Mouse (Mus musculus) cerebellum, postnatal 14 days (tissue): ENCODE results near the gene Igdcc3.

Experiments used
- DNase-seq, 2 experiments: peaks; one replicate each; pipeline ENCODE4 v3.0.0; 2021; ENCODE audit warnings: mixed read lengths in 2 of 2

The Igdcc3 gene

DNA sequence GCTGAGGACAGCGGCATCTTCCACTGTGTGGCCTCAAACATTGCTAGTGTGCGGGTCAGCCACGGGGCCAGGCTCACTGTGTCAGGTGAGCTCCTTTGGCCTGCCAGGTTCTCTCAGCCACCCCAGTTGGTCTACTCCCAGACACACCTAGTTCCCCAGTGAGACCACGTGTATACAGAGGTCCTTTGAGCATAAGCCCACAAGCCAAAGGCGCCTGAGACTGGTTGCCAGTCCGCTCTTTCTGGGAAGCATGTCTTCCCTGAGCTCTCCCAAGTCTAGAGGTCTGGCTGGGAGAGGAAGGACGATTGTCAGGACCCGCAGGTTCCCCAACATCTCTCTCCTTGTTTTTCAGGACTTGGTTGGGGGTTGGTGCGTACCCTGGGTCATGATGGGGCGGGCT, 36.9 kb downstream of the Igdcc3 start:
- no peak for DNase-seq

DNA sequence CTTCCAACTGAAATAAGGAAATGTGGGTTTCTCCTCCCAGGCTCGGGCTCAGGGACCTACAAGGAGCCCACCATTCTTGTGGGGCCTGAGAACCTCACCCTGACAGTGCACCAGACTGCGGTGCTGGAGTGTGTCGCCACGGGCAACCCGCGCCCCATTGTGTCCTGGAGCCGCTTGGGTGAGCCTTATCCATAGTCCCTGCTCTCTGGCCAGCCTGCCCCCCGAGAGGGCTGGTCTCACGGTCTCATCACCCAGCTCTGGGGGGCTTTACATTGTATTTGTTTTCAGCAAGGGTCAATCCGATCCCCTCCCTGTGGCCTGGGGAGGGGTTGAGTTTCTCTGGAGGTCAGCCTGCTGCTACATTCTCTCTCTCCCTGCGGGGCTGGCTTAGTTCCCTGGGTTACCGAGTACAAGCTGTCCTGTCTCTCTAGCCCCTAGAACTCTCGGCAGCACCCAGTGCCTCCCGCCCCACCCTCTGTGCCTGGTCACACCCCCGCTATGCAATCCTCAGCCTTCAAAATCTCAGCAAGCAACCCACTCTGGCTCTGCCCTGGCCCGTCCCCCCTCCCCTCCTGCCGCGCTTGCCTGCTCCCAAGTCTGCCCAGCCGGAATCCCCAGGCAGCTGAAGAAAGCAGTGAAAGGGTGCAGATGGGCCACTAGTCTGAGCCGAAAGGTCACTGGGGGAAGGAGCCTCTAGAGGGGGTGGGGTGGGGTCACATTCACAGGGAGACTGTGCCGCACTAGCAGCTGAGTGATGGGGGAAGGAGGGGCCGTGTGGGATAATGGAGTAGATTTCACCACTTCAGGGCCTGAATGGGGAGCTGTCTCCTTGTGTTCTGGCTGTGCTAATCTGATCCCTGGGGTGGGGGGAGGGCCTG, 37.6 kb downstream of the Igdcc3 start:
- peak; percentile 41 to 55 for DNase-seq

DNA sequence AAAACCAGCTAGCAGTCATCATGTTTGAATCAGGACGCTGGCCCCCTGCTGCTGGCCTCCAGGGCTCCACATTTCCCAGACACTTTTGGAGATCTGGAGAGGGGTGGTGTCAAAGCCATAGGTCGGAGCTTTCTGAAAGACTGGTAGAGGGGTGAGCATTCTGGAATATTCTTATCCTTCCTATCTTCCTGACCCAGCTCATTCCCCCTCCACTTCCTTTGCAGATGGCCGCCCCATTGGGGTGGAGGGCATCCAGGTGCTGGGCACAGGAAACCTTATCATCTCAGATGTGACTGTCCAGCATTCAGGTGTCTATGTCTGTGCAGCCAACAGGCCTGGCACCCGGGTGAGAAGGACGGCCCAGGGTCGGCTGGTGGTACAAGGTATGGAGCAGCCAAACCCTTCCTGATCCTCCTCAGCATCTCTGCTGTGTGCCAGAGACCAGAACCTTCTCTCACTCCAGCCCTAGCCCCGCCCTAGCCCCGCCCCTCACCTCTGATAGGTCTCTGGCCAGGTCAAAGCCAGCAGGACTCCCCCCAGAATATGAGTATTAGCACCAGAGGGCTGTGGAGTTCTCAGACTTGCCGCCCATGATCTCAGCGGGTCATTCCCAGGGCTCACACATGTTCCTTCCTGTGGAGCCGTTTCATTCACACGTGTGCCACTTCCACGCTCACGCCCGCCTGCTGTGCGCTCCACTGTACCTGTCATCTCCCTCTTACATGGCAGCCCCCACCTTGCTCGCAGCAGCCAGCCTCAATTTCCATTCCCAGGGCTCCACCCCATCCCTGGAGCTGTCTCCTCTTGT, 39.0 kb downstream of the Igdcc3 start:
- no peak for DNase-seq

DNA sequence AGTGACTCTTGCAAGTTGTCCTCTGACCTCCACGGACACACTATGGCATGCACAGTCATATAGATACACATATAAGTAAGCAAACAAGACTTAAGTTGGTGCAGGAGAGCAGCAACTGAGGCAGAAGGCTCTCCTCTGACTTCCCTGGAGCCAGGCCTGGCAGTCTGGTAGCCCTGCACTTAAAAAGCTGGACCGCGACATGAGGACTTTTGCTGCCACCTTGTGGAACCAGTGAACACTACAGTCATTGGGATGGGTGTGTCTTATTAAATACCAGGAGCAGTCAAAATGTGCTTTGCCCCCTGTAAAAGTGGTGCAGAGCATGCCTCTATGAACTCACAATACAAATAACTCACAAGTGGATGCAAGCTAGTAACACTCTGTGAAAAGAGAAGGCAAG, 47.6 kb downstream of the Igdcc3 start:
- peak; percentile 91 to 92 for DNase-seq

DNA sequence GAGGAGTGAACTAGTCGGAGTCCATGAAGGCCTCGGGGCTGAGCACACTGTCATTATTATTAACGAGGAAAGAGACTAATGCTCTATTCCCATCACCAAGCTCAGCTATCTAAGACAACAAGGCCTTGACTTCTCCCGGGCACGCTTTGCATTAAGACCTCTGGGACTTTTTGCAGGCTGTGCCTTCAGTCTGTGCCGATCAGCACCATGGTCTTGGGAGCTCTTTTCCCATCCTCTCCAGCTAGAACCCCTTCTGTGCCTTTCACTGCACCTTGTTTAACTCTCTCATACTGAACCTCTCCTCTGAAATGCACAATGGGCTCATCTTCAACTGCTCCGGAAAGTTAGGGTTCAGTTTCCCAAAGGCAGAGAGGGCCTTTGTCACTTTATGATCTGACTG, 49.3 kb downstream of the Igdcc3 start:
- DNase-seq: no peak

DNA sequence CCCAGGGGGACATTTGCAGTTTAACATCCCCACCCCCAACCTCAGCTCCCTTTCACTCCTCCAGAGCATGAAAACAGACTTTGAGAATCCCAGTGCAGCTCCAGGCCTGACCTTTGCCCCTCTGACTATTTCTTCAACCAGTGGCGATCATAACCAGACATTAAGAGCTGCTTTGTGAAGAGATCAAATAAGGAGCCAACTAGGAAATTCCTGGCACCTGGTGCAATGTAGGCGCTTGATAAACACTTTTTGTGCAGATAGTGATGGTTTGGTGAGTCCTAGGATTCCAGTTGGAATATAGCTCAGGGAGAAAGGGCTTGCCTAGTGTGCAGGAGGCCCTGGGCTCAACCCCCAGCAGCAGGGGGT, 50.4 kb downstream of the Igdcc3 start:
- no peak for DNase-seq

DNA sequence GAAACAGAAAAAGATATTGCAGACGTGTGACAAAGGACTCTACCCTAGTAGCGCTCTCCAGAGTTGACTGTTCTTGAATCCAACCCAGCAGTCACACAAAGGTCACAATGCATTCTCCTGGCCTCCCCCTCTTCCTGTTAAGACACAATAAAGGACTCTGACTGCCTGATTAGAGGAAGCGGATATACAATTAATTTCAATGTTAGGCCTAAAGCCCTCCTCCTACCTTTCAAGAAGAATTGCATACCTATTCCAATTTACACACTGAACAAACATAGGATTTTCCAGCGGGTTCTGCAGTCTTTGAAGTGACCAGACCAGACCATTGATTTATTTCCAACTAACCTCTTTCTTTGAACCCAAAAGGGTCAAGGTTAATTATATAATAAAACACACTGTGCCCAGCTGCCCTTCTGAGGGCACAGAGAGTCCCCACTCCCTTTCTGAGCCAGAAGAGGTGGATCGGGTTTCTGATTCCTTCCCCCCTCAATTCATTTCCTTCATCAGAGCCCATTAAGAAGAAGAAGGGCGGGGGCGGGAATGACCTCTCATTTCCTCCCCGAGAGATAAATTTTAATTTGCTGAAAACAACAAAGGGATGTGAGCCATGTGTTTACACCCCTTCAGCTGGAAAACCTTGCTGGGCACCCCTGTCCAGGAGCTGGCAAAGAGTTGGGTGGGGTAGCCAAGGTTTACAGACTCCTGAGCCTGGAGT, 50.9 kb downstream of the Igdcc3 start:
- no peak for DNase-seq

DNA sequence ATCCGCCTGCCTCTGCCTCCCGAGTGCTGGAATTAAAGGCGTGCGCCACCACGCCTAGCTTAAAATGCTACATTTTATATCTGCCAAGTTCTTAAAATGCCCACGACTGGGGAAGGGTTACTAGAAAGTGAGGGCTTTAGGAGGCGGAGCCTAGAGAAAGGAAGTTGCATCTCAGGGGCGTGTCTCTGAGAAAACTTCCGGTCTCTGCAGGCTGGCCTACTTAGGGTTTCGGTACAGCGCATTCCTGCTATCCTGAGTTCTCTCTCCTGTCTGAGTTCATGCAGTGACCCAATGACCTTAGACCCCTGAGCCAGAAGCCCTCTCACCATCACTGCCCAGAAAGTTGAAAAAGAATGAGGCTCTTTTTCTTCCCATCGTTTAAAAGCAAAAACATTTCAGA, 52.2 kb downstream of the Igdcc3 start:
- DNase-seq: no peak

DNA sequence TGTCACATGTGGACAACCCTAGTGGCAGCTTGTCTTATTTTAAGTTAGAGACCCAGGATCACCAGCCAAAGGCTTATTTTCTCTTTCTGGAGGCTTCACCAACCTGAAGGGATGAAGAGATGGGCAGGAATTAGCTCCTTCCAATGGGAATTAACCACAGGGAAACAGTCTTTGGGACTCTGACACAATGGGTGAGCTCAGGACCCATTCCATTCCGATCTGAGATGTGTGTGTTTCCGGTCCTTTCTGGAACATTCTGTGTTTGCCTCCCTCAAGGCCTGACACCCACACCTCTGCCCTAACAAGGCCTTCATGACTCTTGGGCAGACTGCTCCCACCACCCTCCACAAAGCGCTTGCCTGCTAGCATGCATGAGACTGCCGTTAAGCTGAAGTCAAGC, 54.1 kb downstream of the Igdcc3 start, which contains the start of gene Parp16:
Gene Parp16, plus strand, starts transcription at position 301 of the 400 bp plus-strand sequence.
- DNase-seq: no peak

DNA sequence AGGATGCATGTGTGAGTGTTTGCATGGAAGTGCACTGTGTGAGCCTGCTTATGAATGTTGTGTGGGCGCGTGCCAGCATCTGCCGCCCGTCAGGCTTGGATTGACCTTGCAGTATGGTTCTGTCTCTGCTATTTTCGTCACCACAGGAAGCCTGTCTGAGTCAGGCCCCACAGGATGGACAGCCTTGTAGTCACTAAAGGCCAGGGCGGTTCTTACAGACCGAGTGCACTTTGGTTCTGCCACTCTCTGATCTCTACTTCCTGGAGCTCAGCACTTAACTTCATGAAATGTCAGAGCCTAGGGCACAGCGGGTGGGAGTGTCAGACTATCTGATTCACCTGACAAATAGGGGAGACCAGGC, 54.6 kb downstream of the Igdcc3 start:
- DNase-seq: peak; percentile 41 to 57

DNA sequence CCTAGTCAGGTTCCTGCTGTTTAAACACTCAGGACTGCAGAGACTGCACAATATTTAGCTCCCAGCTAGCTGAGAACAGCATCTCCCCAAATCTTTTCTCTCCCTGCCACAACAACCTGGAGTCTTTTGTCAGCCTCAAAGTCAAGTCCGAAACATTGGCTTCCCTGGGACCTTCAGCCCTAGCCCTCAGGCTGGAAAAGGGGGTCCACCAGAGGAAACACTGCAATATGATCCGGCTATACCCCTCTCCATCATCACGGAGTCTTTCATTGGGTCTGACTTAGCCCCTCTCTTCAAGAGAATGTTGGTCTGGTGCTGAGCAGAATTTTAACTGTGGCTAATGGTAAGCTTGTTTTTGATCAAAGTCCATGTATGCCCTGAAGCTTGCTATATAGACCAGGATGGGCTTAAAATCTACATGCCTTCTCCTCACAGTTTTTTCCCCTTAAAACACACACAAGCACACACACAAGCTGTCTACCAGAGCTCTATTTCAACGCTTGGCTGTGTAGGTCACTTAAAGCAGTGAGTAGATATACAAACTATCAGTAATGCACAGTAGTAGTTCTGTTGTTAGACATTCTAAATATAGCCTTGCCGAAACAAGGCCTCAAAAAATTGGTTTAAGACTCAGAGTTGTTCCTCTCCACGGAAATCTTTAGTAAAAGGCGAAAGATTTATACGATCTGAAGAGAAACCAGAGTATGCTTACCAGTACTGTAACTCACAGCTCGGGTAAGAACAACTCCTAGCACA, 55.2 kb downstream of the Igdcc3 start:
- DNase-seq: peak; percentile 29 to 35

DNA sequence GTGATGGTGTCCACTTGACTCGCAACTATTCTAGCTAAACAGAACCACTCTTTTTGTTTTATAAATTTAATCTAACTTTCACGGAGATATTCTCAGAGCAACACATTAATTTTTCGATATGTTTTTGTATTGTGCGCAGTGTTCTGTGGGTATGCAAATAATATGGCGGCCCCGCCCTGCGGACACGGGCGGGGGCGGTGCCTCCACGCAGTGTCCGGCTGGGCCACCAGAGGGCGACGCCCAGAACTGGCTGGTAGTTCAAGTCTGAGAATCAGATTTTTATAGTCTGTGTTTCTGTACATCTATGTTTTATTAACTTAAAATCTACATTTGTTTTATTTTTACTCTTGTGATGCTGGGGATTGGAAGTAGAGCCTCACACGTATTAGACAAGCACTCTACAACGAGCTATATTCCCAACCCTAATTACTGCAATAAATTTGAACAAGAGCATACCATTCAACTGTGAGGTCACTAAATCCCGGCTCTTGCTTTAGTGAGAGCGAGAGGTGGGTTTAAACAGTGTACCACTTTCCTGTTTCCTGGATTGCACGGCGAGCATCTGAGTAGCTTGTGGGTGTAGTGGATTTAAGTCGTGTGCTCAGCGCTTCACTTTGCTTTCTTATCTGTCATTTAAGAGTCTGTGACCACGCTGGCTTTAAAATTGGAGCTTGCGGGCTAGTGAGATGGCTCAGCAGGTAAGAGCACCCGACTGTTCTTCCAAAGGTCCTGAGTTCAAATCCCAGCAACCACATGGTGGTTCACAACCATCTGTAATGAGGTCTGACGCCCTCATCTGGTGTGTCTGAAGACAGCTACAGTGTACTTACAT, 56.0 kb downstream of the Igdcc3 start:
- DNase-seq: peak; percentile 98 to 99

DNA sequence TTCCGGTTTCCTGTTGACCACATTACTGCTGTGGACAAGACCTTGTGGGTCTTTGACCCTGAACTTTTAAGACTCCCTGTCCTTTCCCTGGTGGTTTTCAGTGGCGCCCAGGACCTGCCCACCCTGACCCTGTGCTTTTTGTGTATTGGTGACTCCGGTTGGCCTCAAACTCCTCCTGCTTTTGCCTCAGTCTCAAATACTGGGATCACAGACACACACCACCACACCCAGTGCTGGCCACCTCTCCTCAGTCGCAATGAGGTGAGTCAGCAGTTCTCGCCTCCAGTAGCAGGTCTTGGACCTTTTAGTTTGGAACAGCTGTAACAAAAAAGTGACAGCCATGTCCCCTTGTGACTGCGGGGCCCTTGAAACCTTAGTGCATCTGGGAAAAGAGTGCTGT, 56.8 kb downstream of the Igdcc3 start:
- no peak for DNase-seq

DNA sequence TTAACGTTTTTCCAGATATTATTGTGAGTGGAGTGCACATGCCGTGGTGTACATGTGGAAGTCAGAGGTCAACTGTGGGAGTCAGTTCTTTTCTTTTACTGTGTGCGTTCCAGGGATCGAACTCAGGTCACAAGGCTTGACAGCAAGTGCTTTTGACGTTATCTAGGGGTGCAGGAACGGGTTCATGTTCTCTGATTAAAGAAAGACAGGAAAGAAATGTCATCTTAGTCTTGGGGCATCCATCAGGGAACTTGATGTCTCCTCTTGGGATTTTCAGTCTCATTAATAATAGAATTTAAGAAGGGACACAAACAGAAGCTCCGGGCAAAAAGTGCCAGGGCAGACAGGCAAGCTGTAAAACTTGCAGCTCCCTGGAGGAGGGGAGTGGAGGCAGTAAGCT, 58.7 kb downstream of the Igdcc3 start:
- no peak for DNase-seq

DNA sequence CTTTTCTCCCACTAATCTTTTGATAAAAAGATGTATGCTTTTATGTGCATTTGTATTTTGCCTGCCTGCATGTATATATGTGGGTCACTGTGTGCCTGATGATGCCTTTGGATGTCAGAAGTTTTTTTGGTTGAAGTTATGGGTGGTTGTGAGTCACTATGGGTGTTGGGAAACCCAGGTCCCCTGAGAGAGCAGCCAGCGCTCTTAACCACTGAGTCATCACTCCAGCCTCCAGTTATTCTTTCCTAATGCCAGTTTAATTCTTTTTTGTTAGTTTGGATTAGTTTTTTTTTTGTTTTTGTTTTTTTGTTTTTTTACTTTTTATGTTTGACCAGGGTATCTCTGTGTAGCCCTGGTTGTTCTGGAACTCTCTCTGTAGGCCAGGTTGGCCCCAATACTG, 59.6 kb downstream of the Igdcc3 start:
- DNase-seq: no peak

DNA sequence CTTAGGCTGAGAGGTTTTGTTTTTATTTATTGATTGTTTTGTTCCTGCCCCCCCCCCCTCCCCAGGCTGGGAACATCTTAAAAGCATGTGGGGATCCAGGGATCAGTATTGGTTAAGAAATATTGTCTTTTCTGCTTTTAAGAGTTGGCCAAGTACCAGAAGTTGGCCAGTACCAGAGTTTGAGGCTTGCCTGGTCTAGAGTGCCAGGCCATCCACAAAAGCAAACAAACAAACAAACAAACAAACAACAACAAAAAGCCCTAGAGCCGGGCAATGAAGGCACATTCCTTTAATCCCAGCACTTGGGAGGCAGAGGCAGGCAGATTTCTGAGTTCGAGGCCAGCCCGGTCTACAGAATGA, 60.0 kb downstream of the Igdcc3 start:
- DNase-seq: no peak

DNA sequence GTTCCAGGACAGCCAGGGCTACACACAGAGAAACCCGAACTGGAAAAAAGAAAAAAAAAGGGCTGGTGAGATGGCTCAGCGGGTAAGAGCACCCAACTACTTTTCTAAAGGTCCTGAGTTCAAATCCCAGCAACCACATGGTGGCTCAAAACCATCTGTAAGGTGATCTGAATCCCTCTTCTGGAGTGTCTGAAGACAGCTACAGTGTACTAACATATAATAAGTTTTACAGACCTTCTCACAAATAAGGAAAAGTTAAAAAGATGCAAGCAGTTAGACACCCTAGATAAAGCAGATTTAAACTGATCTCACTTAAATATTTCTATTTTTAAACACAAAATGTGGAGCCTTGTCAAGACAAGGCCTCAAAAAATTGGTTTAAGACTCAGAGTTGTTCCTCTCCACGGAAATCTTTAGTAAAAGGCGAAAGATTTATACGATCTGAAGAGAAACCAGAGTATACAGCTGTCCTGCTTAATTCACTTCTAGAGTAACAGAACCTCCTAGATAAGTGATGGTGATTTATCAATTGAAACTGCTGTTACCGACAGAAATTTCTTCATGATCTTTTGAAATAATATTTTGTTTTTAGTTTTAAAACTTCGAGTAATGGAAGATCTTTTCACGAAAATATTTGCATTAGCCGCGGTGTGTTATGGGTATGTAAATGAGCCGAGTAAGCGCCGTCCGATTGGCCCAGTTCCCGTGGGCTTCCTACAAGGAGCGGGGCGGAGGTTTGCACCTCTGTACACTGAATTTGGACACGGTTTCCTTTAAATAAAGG, 60.6 kb downstream of the Igdcc3 start:
- peak; percentile 93 to 96 for DNase-seq

DNA sequence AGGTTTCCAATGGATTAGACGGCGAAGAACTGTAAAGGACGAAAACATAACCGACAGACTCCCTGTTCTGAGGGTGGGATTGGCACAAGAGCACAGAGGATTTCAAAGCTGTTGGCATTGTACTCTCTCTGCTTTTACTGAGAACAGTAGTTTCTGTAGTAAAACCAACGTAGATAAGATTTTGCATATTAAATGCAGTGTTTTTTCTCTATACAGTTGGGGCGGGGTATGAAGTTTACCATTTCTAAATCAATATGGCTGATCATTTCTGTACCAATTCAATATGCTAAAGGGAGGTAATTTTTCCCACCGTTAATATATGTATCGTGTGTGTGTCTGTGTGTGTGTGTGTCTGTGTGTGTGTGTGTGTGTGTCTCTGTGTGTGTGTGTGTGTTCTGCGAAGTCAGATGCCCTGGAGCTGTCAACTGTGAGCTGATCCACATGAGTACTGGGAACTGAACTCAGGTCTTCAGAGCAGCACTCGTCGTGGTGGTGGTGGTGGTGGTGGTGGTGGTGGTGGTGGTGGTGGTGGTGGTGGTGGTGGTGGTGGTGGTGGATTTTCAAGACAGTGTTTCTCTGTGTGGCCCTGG, 61.3 kb downstream of the Igdcc3 start:
- no peak for DNase-seq

DNA sequence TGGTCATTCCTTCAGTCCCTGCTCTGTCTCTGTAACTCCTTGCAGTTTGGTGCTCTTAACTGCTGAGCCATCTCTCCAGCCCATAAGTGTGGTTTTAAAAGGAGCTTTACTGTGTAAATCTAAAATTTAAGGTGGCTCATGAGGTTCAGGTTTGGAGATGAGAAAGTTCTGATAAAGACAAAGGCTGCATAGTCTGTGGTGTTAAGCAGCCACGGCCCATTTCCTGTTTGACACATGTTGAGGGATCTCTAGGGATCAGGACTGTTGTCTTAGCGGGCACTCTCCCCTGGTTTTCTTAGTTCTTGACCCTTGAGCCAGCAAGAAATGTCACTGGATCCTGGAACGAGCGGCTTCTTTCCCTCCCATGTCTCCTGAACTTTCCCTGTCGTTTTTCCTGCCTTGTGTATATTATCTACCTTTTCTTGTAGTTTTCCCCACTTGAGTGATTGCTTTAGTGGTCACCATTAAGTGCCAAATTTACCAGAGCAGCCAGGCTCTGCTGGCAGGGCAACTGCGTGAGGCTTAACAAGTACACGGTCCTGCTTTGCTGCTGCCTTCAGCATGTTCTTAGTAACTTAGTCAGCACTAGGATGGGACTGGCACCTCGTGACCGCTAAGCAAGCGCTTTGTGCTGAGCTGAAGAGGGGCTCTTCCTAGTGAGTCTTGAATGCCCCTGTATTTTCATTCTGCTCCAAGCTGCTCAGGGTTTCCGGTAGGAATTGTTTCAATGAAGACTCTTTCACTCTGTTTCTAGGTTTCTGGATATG, 64.2 kb downstream of the Igdcc3 start:
- no peak for DNase-seq
